Mouse (Mus musculus): ENCODE measurements around the gene Scrn1.

Gene Scrn1

GRCm38 (mm10) chr6:54565665-54566545, at the start of gene Scrn1:
Gene Scrn1 (minus strand): TSS chr6:54566489.
- no peak for DNase-seq (ENCODE audit: low read depth)

- DNase-seq (ENCODE audit: low read depth), result no peak
These were observed 40.0 kb upstream of the Scrn1 start for GRCm38 (mm10) chr6:54606241-54606640.

- DNase-seq (ENCODE audit: low read depth), result no peak
These were observed 37.9 kb upstream of the Scrn1 start for GRCm38 (mm10) chr6:54604001-54604715.

- DNase-seq (ENCODE audit: low read depth), result no peak
These were observed 36.6 kb upstream of the Scrn1 start for GRCm38 (mm10) chr6:54602891-54603290.

GRCm38 (mm10) chr6:54600681-54601347, 34.5 kb upstream of the Scrn1 start:
- no peak for DNase-seq (ENCODE audit: low read depth)

GRCm38 (mm10) chr6:54597711-54598110, 31.4 kb upstream of the Scrn1 start:
- DNase-seq (ENCODE audit: low read depth), result no peak

GRCm38 (mm10) chr6:54597208-54597607, 30.9 kb upstream of the Scrn1 start, which contains the start of gene Fkbp14:
Gene Fkbp14 (minus strand): TSS chr6:54597308.
- DNase-seq (ENCODE audit: low read depth), result no peak

- DNase-seq (ENCODE audit: low read depth), result no peak
These were observed 29.1 kb upstream of the Scrn1 start for GRCm38 (mm10) chr6:54595330-54595878.

- DNase-seq (ENCODE audit: low read depth), result no peak
These were observed 28.4 kb upstream of the Scrn1 start, which contains the start of gene Plekha8 for GRCm38 (mm10) chr6:54594469-54595329. Gene Plekha8 (plus strand): TSS chr6:54595111.

GRCm38 (mm10) chr6:54593766-54594468, 27.6 kb upstream of the Scrn1 start:
- DNase-seq (ENCODE audit: low read depth), result no peak

GRCm38 (mm10) chr6:54592938-54593535, 26.7 kb upstream of the Scrn1 start:
- DNase-seq (ENCODE audit: low read depth), result no peak

GRCm38 (mm10) chr6:54591778-54592177, 25.5 kb upstream of the Scrn1 start:
- no peak for DNase-seq (ENCODE audit: low read depth)

GRCm38 (mm10) chr6:54590691-54591090, 24.4 kb upstream of the Scrn1 start:
- DNase-seq (ENCODE audit: low read depth), result no peak

GRCm38 (mm10) chr6:54588212-54588611, 21.9 kb upstream of the Scrn1 start:
- DNase-seq (ENCODE audit: low read depth), result no peak

GRCm38 (mm10) chr6:54587683-54588082, 21.4 kb upstream of the Scrn1 start:
- no peak for DNase-seq (ENCODE audit: low read depth)

- DNase-seq (ENCODE audit: low read depth), result no peak
These were observed 20.6 kb upstream of the Scrn1 start for GRCm38 (mm10) chr6:54586911-54587310.

GRCm38 (mm10) chr6:54586175-54586574, 19.9 kb upstream of the Scrn1 start:
- DNase-seq (ENCODE audit: low read depth), result peak; percentile 43

GRCm38 (mm10) chr6:54573218-54573955, 7.1 kb upstream of the Scrn1 start:
- DNase-seq (ENCODE audit: low read depth), result no peak

GRCm38 (mm10) chr6:54569776-54570175, 3.5 kb upstream of the Scrn1 start:
- DNase-seq (ENCODE audit: low read depth), result no peak

Measured in 416B (cell line).